Mouse (Mus musculus) lung, embryonic 14.5 days (tissue): ENCODE results near the gene Rora. TPM values are rescaled to one million over a fixed set of nuclear protein-coding genes. Genes with fewer than 3 reads are reported as not detected.
"Not testable (repeated sequence)": the region's sequence is repeated elsewhere in the genome, so short reads cannot be mapped to it uniquely, and the experiment has no call there.

Source experiments
- ATAC-seq: fragments of 200-750 bp; cut with Nextera tagmentation; 2 replicates; pipeline ENCODE4 v1.8.0; 2017; ENCODE audit warnings: mild to moderate bottlenecking, moderate TSS enrichment, moderate library complexity; ENCODE audit not compliant: insufficient read depth
- DNase-seq: peaks from one replicate; pipeline ENCODE4 v3.0.0-alpha.2; 2015
- H3K27ac ChIP-seq: fragments of 300-500 bp; sonication (generic); 2 replicates; pipeline ENCODE4 v1.5.1; 2014; ENCODE audit warnings: low read depth, mild to moderate bottlenecking, moderate library complexity
- H3K27me3 ChIP-seq: fragments of 300-500 bp; sonication (generic); 2 replicates; pipeline ENCODE4 v1.6.1; 2014; ENCODE audit warnings: low read length, control low read depth; ENCODE audit not compliant: insufficient read depth
- H3K36me3 ChIP-seq: fragments of 300-500 bp; sonication (generic); 2 replicates; pipeline ENCODE4 v1.6.1; 2014; ENCODE audit warnings: control low read depth; ENCODE audit not compliant: insufficient read depth
- H3K4me1 ChIP-seq: fragments of 300-500 bp; sonication (generic); 2 replicates; pipeline ENCODE4 v1.6.1; 2014; ENCODE audit warnings: antibody characterized with exemption, control low read depth; ENCODE audit not compliant: insufficient read depth
- H3K4me2 ChIP-seq: fragments of 300-500 bp; sonication (generic); 2 replicates; pipeline ENCODE4 v1.6.1; 2014; ENCODE audit warnings: mild to moderate bottlenecking
- H3K4me3 ChIP-seq: fragments of 300-500 bp; sonication (generic); 2 replicates; pipeline ENCODE4 v1.5.1; 2014; ENCODE audit warnings: low read depth, low read length
- H3K9ac ChIP-seq: fragments of 300-500 bp; sonication (generic); 2 replicates; pipeline ENCODE4 v1.6.1; 2014
- H3K9me3 ChIP-seq: fragments of 300-500 bp; sonication (generic); 2 replicates; pipeline ENCODE4 v1.6.1; 2016; ENCODE audit warnings: low read depth, low read length, control low read depth
- CTCF ChIP-seq: IDR thresholded peaks from 2 replicates; pipeline ENCODE4 v1.5.1; 2016; ENCODE audit warnings: antibody characterized with exemption, low read depth
- WGBS: fragments of 180-500 bp; shearing (Covaris S2); extraction: QIAGEN DNeasy Blood & Tissue Kit; methylation state at CpG from one replicate; pipeline ENCODE4 v1.1.7; 2014; 5-methylcytosine and 5-hydroxymethylcytosine counted together
- polyA plus RNA-seq: library from polyadenylated mRNA; unstranded; fragments of >200 nt; fragmentation: Nextera tagmentation; extraction: Ambion mirVana; gene quantifications from 2 replicates; pipeline ENCODE4 v1.2.1, GENCODE M21; 2014

The Rora gene
- polyA plus RNA-seq, 1 experiment from 2014 or later = 5.9 TPM

DNA sequence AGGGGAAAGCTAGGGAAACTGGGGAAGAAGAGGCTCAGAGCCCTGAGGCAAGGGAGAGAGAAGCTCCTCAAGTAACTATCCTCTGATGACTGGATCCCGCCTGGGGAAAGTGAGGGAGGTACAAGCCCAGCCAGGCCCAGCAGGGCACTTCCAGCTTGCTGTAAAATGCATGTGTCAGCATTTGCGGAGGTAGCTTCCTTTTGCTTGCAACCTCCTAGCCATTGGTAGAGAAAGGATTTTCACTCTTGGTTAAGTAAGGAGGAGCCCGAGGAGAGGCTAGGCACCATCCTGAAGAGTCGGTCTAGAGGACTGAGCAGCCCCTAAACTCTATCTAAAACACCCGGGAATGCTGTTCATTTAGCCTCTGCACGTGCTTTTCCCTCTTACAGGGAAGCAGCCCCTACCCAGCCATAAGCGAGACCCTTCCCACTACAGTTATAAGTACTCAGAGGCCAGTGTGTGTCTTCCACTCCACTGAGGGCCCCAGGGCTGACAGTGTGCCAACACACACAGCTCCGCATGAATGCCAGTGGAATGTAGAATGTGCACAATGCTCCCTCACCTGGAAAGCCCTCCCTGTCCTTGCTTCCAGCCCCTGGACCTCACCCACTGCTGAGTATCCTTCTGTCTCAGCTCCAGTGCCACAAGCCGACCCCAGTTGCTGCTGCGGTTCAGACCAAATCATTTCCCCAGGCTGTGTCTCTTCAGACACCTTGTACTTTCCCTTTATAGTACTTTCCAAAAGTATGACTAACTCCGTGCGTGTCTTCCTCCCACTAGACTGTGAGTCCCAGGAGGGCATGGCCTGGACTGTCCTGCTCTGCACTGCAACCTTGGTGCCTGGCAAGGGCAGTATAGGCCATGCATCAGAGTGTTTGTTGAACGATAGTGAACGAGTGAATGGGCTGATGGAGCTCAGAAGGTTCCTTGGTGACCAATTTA, 431.4 kb downstream of the Rora start:
- H3K27ac ChIP-seq = no peak overlapping the region
- DNase-seq (peak; percentile 64), ATAC-seq (peak; percentile 86)
- H3K9me3 ChIP-seq = no peaks in the 10 kb centered on the region
- H3K4me2 ChIP-seq = no peak overlapping the region
- TF ChIP-seq CTCF = no peak
- peaks cover 12% of the 10 kb centered on the region; the same call in 1 of the 2 replicates for H3K4me1 ChIP-seq
- no peak overlapping the region for H3K4me3 ChIP-seq
- 44% methylated on average over 14 of the region's 14 CpGs for WGBS
- H3K27me3 ChIP-seq = no peaks in the 10 kb centered on the region
- no peaks in the 10 kb centered on the region for H3K36me3 ChIP-seq
- H3K9ac ChIP-seq = no peak overlapping the region

DNA sequence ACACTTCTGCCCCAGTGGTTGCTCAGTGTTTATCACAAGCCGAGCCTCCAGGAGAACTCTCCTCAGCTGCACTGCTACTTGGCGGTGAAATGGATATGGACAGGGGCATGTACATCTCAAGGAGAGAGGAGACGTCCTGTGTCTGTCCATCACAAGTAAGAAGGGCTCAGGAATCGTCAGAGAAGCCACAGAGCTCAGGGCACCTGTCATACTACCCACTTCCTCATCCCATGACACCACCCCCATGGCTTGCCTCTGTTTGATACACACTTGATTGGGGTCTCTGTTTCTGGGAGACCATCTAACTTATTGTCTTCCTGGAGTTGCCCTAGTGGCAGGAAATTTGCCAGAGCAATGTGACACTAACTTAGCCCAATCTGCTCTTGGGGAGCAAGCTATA, 433.3 kb downstream of the Rora start:
- H3K4me1 ChIP-seq = peaks cover 14% of the 10 kb centered on the region
- no peaks in the 10 kb centered on the region for H3K36me3 ChIP-seq
- WGBS = 68% methylated on average over 4 of the region's 4 CpGs
- H3K4me2 ChIP-seq = no peak overlapping the region
- no peak for TF ChIP-seq CTCF
- DNase-seq (no peak), ATAC-seq (no peak)
- no peak overlapping the region for H3K9ac ChIP-seq
- H3K9me3 ChIP-seq = no peaks in the 10 kb centered on the region
- no peak overlapping the region for H3K4me3 ChIP-seq
- H3K27me3 ChIP-seq = no peaks in the 10 kb centered on the region
- H3K27ac ChIP-seq = no peak overlapping the region

DNA sequence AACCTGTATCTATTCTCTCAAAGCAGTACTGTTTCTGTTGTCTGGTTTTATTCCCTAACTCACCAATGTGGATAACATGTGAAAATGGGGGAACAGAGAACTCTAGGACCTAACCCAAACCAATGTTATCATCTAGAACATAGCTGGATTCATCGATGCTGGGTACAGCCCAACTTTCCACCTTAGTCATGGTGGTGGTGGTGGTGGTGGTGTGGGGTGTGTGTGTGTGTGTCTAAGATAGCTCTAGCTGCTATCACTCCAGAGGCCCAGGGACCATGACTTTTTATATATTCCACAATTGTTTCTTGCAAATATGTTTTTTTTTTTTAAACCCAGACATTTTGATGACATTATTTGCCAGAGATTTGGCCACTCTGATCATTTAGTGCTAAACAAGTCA, 433.7 kb downstream of the Rora start:
- ATAC-seq (no peak), DNase-seq (no peak)
- H3K4me2 ChIP-seq = no peak overlapping the region
- TF ChIP-seq CTCF = no peak
- no peak overlapping the region for H3K9ac ChIP-seq
- no peak overlapping the region for H3K4me3 ChIP-seq
- no peaks in the 10 kb centered on the region for H3K9me3 ChIP-seq
- no peak overlapping the region for H3K27ac ChIP-seq
- no peaks in the 10 kb centered on the region for H3K36me3 ChIP-seq
- 89% methylated on average over 1 of the region's 1 CpGs for WGBS
- no peaks in the 10 kb centered on the region for H3K27me3 ChIP-seq
- peaks cover 19% of the 10 kb centered on the region for H3K4me1 ChIP-seq

DNA sequence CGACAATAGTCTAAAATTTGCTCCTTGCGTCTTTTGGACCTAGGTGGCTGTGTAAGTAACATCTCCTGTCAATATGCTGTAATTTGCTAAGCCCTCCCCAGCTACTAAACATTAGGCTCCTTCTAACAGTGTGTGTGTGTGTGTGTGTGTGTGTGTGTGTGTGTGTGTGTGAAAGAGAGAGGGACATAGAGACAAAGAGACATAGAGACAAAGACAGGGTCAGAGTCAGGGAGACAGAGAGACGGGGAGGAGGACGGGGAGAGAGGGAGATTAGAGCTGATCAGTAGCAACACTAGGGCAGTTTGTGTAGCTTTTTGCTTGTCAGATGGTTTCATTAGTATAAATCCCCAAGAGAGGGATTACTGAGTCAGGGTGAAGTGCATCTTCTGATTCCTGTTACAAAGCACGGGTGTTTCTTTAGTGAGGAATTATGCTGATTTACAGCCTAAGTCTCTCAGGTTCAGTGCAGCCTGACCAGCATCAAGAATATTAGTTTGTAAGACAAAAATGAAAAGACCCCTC, 437.2 kb downstream of the Rora start:
- H3K9ac ChIP-seq = no peak overlapping the region
- H3K36me3 ChIP-seq = no peaks in the 10 kb centered on the region
- H3K9me3 ChIP-seq = no peaks in the 10 kb centered on the region
- no peak for TF ChIP-seq CTCF
- no peak overlapping the region for H3K27ac ChIP-seq
- ATAC-seq = no peak
- H3K4me3 ChIP-seq = no peak overlapping the region
- H3K4me2 ChIP-seq = no peak overlapping the region
- H3K4me1 ChIP-seq = peaks cover 10% of the 10 kb centered on the region
- H3K27me3 ChIP-seq = no peaks in the 10 kb centered on the region
- 83% methylated on average over 5 of the region's 5 CpGs for WGBS
- no peak for DNase-seq

DNA sequence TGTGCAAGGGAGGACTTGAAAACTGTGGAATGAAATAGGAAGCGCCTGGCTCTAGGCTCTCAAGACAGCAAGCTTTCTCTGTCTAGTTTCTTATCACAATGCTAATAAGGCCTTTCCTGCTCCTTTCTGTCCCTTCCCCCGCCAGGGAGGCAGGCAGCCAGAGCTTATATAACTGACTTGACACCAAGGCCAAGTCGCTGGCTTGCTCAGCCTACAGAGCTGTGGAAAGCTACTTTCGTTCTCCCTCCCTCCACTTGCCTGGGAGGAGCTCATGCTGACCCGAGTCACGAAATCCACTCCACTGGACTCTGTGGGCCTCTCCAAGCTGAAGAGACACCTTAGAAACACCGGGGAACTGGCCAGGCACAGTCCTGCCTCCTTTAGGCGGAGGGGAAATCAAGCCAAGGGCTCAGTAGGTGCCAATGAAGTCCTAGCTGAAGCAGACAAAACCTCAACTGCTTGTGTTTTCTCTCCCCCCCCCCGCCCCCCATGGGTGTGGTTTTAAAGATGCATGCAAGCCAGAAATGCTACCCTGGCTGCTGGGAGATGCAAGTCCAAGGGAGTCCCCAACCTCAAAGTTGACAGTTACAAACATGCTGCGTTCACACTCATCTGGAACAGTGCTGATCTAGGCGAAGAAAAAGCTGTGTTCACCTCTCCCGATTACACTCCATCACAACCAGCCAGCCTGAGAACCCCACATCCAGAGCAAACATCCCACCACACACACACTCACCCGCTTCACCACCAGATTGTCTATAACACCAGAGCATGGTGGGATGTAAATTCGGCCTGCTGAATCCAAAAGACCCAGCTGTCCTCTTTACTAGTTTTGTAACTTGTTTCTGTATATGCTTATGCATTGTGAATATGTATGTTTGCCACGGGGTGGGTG, 438.8 kb downstream of the Rora start:
- DNase-seq = peak; percentile 90
- Histone ChIP-seq H3K4me2 (peak overlapping the region; percentile 27; the same call in 1 of the 2 replicates), H3K4me3 (no peak overlapping the region), H3K9ac (no peak overlapping the region), H3K36me3 (no peaks in the 10 kb centered on the region), H3K27ac (peak overlapping the region; percentile 80), H3K27me3 (no peaks in the 10 kb centered on the region), H3K4me1 (peaks cover 10% of the 10 kb centered on the region), H3K9me3 (no peaks in the 10 kb centered on the region)
- peak; percentile 87 for ATAC-seq
- WGBS = 42% methylated on average over 15 of the region's 15 CpGs
- no peak for TF ChIP-seq CTCF

DNA sequence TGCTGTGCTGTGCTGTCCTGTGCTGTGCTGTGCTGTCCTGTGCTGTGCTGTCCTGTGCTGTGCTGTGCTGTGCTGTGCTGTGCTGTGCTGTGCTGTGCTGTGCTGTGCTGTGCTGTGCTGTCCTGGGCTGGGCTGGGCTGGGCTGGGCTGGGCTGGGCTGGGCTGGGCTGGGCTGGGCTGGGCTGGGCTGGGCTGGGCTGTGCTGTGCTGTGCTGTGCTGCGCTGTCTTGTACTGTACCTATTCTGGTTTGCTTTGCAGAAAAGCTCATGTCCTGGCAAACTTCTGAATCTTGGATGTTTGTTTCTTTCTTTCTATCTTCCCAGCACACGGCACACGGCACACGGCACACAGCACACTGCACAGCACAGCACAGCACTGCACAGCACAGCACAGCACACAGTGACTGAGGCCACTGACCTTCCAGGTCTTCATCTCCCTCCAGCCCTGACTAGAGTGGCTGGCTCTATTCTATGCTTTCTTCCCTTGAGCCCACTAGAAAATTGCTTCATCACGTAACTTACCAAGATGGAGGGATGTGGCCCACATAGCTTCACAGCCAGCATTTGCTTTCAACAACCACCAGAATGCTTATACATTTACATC, 446.7 kb downstream of the Rora start:
- WGBS = 92% methylated on average over 5 of the region's 5 CpGs
- not testable (repeated sequence) for H3K9me3 ChIP-seq, H3K9ac ChIP-seq, DNase-seq, H3K4me1 ChIP-seq, H3K27me3 ChIP-seq, H3K4me2 ChIP-seq, H3K4me3 ChIP-seq, ATAC-seq, H3K27ac ChIP-seq, H3K36me3 ChIP-seq
